12 mouse cellular contexts compared by ENCODE assay signal in genomic region chr6:52851975-52852374, GRCm38 (mm10).
A peak's percentile ranks its signal among the peaks of the same experiment; 100 is the strongest.
DNase-seq lines count a peak whose midpoint lies in the region; ATAC-seq lines count a peak whose summit lies in the region.
"Had no signal": no experiment of that assay in that cellular context is flagged by ENCODE, and none has a peak within 500 bp of the region (broad histone marks: within the 10 kb centered on the region; RNA-seq: fewer than 3 reads in every experiment).

No protein-coding gene starts in this region.

- no peaks in the 10 kb centered on the region for H3K36me3 ChIP-seq in forebrain, embryonic 12.5 days (replicated peaks)
- no peaks in the 10 kb centered on the region for H3K36me3 ChIP-seq in hindbrain, embryonic 16.5 days (ENCODE audit: control insufficient read depth, insufficient read depth, low read length)
- H3K36me3 ChIP-seq in neural tube, embryonic 14.5 days (ENCODE audit: control insufficient read depth, insufficient read depth, low read length): no peaks in the 10 kb centered on the region
- H3K36me3 ChIP-seq: heart, embryonic 10.5 days had no signal

- peak overlapping the region; percentile 81 for H3K27ac ChIP-seq in forebrain, embryonic 12.5 days
- peak overlapping the region; percentile 21 for H3K27ac ChIP-seq in hindbrain, embryonic 16.5 days (ENCODE audit: low read depth, low read length)
- peak overlapping the region; percentile 56 for H3K27ac ChIP-seq in neural tube, embryonic 14.5 days (ENCODE audit: low read depth, low read length)

- WGBS in forebrain, embryonic 12.5 days: 43% methylated on average over 3 of the region's 3 CpGs
- WGBS in hindbrain, embryonic 16.5 days: 30% methylated on average over 3 of the region's 3 CpGs
- 41% methylated on average over 3 of the region's 3 CpGs for WGBS in neural tube, embryonic 14.5 days

- DNase-seq in embryo, embryonic 11 days: peak; percentile 51
- no peak for DNase-seq in embryo, embryonic 10 days (ENCODE audit: low spot score)
- no peak for DNase-seq in adrenal gland, postnatal 10 days
- DNase-seq in kidney, adult 11 months: no peak
- no peak for DNase-seq in frontal cortex, postnatal 10 days (ENCODE audit: low spot score in 2 of 2)
- DNase-seq: kidney, postnatal 14 days; lung, postnatal 10 days; right cerebral cortex, postnatal 14 days had no signal

- H3K4me2 ChIP-seq in forebrain, embryonic 12.5 days: no peak overlapping the region
- no peak overlapping the region for H3K4me2 ChIP-seq in hindbrain, embryonic 16.5 days (ENCODE audit: low read length)
- no peak overlapping the region for H3K4me2 ChIP-seq in neural tube, embryonic 14.5 days (ENCODE audit: low read depth, low read length)

- H3K4me3 ChIP-seq in forebrain, embryonic 12.5 days (replicated peaks): no peak overlapping the region
- H3K4me3 ChIP-seq in hindbrain, embryonic 16.5 days (ENCODE audit: low read length): no peak overlapping the region
- no peak overlapping the region for H3K4me3 ChIP-seq in neural tube, embryonic 14.5 days (ENCODE audit: low read depth, low read length)

- H3K4me1 ChIP-seq in forebrain, embryonic 12.5 days: peaks cover 32% of the 10 kb centered on the region
- peaks cover 17% of the 10 kb centered on the region for H3K4me1 ChIP-seq in hindbrain, embryonic 16.5 days (ENCODE audit: control insufficient read depth, insufficient read depth, low read depth, low read length)
- H3K4me1 ChIP-seq in neural tube, embryonic 14.5 days (ENCODE audit: control insufficient read depth, insufficient read depth, low read length): peaks cover 19% of the 10 kb centered on the region

- H3K27me3 ChIP-seq in forebrain, embryonic 12.5 days: peaks cover 58% of the 10 kb centered on the region
- no peaks in the 10 kb centered on the region for H3K27me3 ChIP-seq in hindbrain, embryonic 16.5 days (replicated peaks; ENCODE audit: control insufficient read depth, insufficient read depth, low read length)
- no peaks in the 10 kb centered on the region for H3K27me3 ChIP-seq in neural tube, embryonic 14.5 days (ENCODE audit: control insufficient read depth, insufficient read depth, low read length)

- H3K9me3 ChIP-seq in forebrain, embryonic 12.5 days: no peaks in the 10 kb centered on the region
- H3K9me3 ChIP-seq in hindbrain, embryonic 16.5 days (ENCODE audit: control insufficient read depth, low read length): no peaks in the 10 kb centered on the region
- H3K9me3 ChIP-seq in neural tube, embryonic 14.5 days (ENCODE audit: control insufficient read depth, low read length): no peaks in the 10 kb centered on the region
- H3K9me3 ChIP-seq: heart, embryonic 10.5 days had no signal

- 0 out of 2 replicates have a peak, but pooled peaks have one; percentile 30 for ATAC-seq in forebrain, embryonic 12.5 days (ENCODE audit: low FRiP score)
- ATAC-seq in hindbrain, embryonic 16.5 days: no peak
- no peak; the same call in 1 of the 2 replicates for ATAC-seq in neural tube, embryonic 14.5 days (ENCODE audit: low read depth)

- H3K9ac ChIP-seq in forebrain, embryonic 12.5 days: no peak overlapping the region
- no peak overlapping the region for H3K9ac ChIP-seq in hindbrain, embryonic 16.5 days (ENCODE audit: low read depth, low read length)
- no peak overlapping the region for H3K9ac ChIP-seq in neural tube, embryonic 14.5 days (replicated peaks; ENCODE audit: low read depth, low read length)

Comparison
In these comparisons a context has a peak if more than half of its experiments do, and no peak if none do; other contexts are left out.
1. H3K27ac ChIP-seq: peak in every context shown above with its lines; median percentile 81 in forebrain, embryonic 12.5 days; 56 in neural tube, embryonic 14.5 days; 21 in hindbrain, embryonic 16.5 days.